Mouse (Mus musculus) megakaryocyte progenitor cell, adult 5-6 weeks (primary cell): Measurements from ENCODE around the gene Prr13. TPM values are rescaled to one million over a fixed set of nuclear protein-coding genes. Genes with fewer than 3 reads are reported as not detected.

Source experiments
- ATAC-seq: replicated peaks from 2 replicates; pipeline ENCODE4 v1.8.0; 2016; ENCODE audit warnings: mild to moderate bottlenecking, moderate TSS enrichment, inconsistent platforms; ENCODE audit not compliant: poor library complexity
- total RNA-seq, 2 experiments: library from RNA; stranded (forward) in 1 of 2; stranded (reverse) in 1 of 2; fragments of 157-497, 149-512 nt in 1 of 2; fragments of 200-1000 nt in 1 of 2; gene quantifications; 2 replicates each; pipeline versions ENCODE4 v1.2.3 to v1.2.4; 2015 to 2017

The Prr13 gene
- total RNA-seq (2015) (71.0 and 73.0 TPM in 2 replicates), total RNA-seq (2017) (48.6 and 51.5 TPM in 2 replicates)

GRCm38 (mm10) chr15:102458904-102459317 lies at the start of gene Prr13:
TSS of gene Prr13 (plus strand) at chr15:102459028.
- ATAC-seq, result peak; percentile 84

GRCm38 (mm10) chr15:102409286-102409685 lies 49.5 kb upstream of the Prr13 start:
- ATAC-seq, result no peak

GRCm38 (mm10) chr15:102411077-102411476 lies 47.8 kb upstream of the Prr13 start:
- no peak for ATAC-seq

- no peak for ATAC-seq
These were observed 45.1 kb upstream of the Prr13 start for GRCm38 (mm10) chr15:102413687-102414086.

GRCm38 (mm10) chr15:102417524-102417923 lies 41.3 kb upstream of the Prr13 start:
- no peak for ATAC-seq

- ATAC-seq, result no peak
These were observed 37.8 kb upstream of the Prr13 start for GRCm38 (mm10) chr15:102420986-102421385.

GRCm38 (mm10) chr15:102421437-102421836 lies 37.4 kb upstream of the Prr13 start:
- ATAC-seq, result peak; percentile 88

- ATAC-seq, result peak; percentile 54
These were observed 35.1 kb upstream of the Prr13 start for GRCm38 (mm10) chr15:102423602-102424240.

GRCm38 (mm10) chr15:102424657-102425056 lies 34.2 kb upstream of the Prr13 start:
- no peak for ATAC-seq

- no peak for ATAC-seq
These were observed 31.9 kb upstream of the Prr13 start for GRCm38 (mm10) chr15:102426963-102427362.

GRCm38 (mm10) chr15:102432046-102432445 lies 26.8 kb upstream of the Prr13 start:
- ATAC-seq, result no peak

GRCm38 (mm10) chr15:102433173-102433572 lies 25.7 kb upstream of the Prr13 start:
- ATAC-seq, result no peak

- peak; percentile 95 for ATAC-seq
These were observed 16.3 kb upstream of the Prr13 start for GRCm38 (mm10) chr15:102442490-102442889.

- ATAC-seq, result no peak
These were observed 13.7 kb upstream of the Prr13 start, which contains the start of gene Amhr2 for GRCm38 (mm10) chr15:102445146-102445545. TSS of gene Amhr2 (plus strand) at chr15:102445367.

- ATAC-seq, result no peak
These were observed 12.4 kb upstream of the Prr13 start for GRCm38 (mm10) chr15:102446448-102446847.

GRCm38 (mm10) chr15:102449366-102449765 lies 9.5 kb upstream of the Prr13 start:
- no peak for ATAC-seq

GRCm38 (mm10) chr15:102450928-102451327 lies 7.9 kb upstream of the Prr13 start:
- no peak for ATAC-seq

GRCm38 (mm10) chr15:102451666-102452430 lies 7.0 kb upstream of the Prr13 start:
- ATAC-seq, result no peak

GRCm38 (mm10) chr15:102455993-102456392 lies 2.8 kb upstream of the Prr13 start:
- peak; percentile 29 for ATAC-seq

GRCm38 (mm10) chr15:102458050-102458736 lies 635 bp upstream of the Prr13 start:
- ATAC-seq, result peak; percentile 62

- no peak for ATAC-seq
These were observed 553 bp downstream of the Prr13 start for GRCm38 (mm10) chr15:102459381-102459780.
